10 mouse cellular contexts compared by ENCODE assay signal in the genomic region with DNA sequence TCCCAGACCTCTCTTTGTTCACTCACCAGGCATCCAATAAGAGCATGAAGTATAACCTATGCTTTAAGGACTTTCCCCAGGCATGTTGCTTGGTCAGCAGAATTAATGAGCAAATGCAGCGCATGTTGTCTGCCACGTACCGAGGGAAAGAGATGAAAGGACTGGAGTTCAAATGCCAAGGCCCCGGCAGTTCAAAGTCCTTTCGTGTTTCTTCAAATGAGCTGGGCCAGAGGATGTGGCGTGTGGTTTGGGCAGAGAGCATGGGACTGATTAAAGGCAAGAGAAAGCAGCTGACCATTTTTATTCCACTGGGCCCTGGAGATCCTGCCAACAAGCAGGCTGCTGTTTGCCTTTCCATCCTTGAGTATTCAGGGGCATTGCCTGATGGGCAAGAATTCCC.
DNase-seq lines count a peak whose midpoint lies in the region; ATAC-seq lines count a peak whose summit lies in the region.
"Had no signal": no experiment of that assay in that cellular context is flagged by ENCODE, and none has a peak within 500 bp of the region (broad histone marks: within the 10 kb centered on the region; RNA-seq: fewer than 3 reads in every experiment).

No protein-coding gene starts in this region.

- DNase-seq in cerebellum, postnatal 10 days = peak; percentile 34 to 51
- DNase-seq in cerebellum, adult 11 months = no peak
- DNase-seq in ovary, adult 18-20 months (ENCODE audit: low spot score) = peak; percentile 31
- no peak for DNase-seq in ovary, postnatal 14 days (ENCODE audit: low spot score)
- peak; percentile 51 for DNase-seq in kidney, postnatal 10 days
- DNase-seq in cerebellum, postnatal 36 days = no peak
- DNase-seq in heart, adult 18-20 months = no peak
- DNase-seq: cerebellum, adult 9-11 months; liver, embryonic 13.5 days had no signal

- ATAC-seq in erythroid progenitor cell, adult 5-6 weeks (replicated peaks; ENCODE audit: low FRiP score, poor library complexity, severe bottlenecking) = no peak

Comparison
In these comparisons a context has a peak if more than half of its experiments do, and no peak if none do; other contexts are left out.
1. DNase-seq: peak in cerebellum, postnatal 10 days (2 of 2), ovary, adult 18-20 months (single experiment) and kidney, postnatal 10 days (single experiment); none in cerebellum, adult 11 months (single experiment), ovary, postnatal 14 days (single experiment), cerebellum, postnatal 36 days (0 of 2) and heart, adult 18-20 months (0 of 2).